Mouse (Mus musculus) spleen, adult 2 months (tissue): Measurements from ENCODE around the gene Vash2. TPM values are rescaled to one million over a fixed set of nuclear protein-coding genes. Genes with fewer than 3 reads are reported as not detected.
"Not testable (repeated sequence)": the region's sequence is repeated elsewhere in the genome, so short reads cannot be mapped to it uniquely, and the experiment has no call there.

ENCODE experiments used
- DNase-seq, 2 experiments: peaks; one replicate each; pipeline versions ENCODE4 v3.0.0 to v3.0.0-alpha.2; 2012 to 2021; ENCODE audit warnings: low spot score in 2 of 2, low read depth in 1 of 2
- H3K27ac ChIP-seq: fragments of 200-500 bp; 2 replicates; pipeline ENCODE4 v1.5.1; 2012; ENCODE audit warnings: low read length, inconsistent platforms; ENCODE audit not compliant: insufficient read depth
- H3K27me3 ChIP-seq: fragments of 200-500 bp; 2 replicates; pipeline ENCODE4 v1.6.1; 2012; ENCODE audit warnings: mild to moderate bottlenecking, moderate library complexity, low read length, inconsistent platforms; ENCODE audit not compliant: control insufficient read depth, insufficient read depth
- H3K36me3 ChIP-seq: fragments of 200-500 bp; 2 replicates; pipeline ENCODE4 v1.6.1; 2012; ENCODE audit warnings: mild to moderate bottlenecking, low read length, inconsistent platforms; ENCODE audit not compliant: control insufficient read depth, insufficient read depth
- H3K4me1 ChIP-seq: fragments of 200-500 bp; 2 replicates; pipeline ENCODE4 v1.6.1; 2011; ENCODE audit warnings: inconsistent platforms; ENCODE audit not compliant: control insufficient read depth, insufficient read depth, insufficient read length
- H3K4me3 ChIP-seq: fragments of 200-500 bp; 2 replicates; pipeline ENCODE4 v1.5.1; 2011; ENCODE audit warnings: mild to moderate bottlenecking, inconsistent platforms; ENCODE audit not compliant: insufficient read depth, insufficient read length; ENCODE audit errors: extremely low read depth
- CTCF ChIP-seq: fragments of 200-500 bp; IDR thresholded peaks from 2 replicates; pipeline ENCODE4 v1.5.1; 2011; ENCODE audit warnings: mild to moderate bottlenecking, inconsistent platforms; ENCODE audit not compliant: insufficient read depth, insufficient read length, insufficient replicate concordance; ENCODE audit errors: extremely low read depth
- POLR2A ChIP-seq: fragments of 200-500 bp; IDR thresholded peaks from 2 replicates; pipeline ENCODE4 v1.6.1; 2011; ENCODE audit warnings: low read depth, low read length, inconsistent platforms
- WGBS: fragments of 180-500 bp; shearing (Covaris S2); methylation state at CpG from one replicate; pipeline ENCODE4 v1.1.7; 2018; 5-methylcytosine and 5-hydroxymethylcytosine counted together
- polyA plus RNA-seq: library from polyadenylated mRNA; depleted of rRNA; stranded (reverse); fragments of >200 nt; gene quantifications from 2 replicates; pipeline ENCODE4 v1.2.3, GENCODE M21; 2012; rRNA removed

The Vash2 gene
- 0.56 and 1.2 TPM in 2 replicates for polyA plus RNA-seq

- peak in 1 of 2 experiments; percentile 31 for DNase-seq
- H3K27ac ChIP-seq, result no peak within 1 kb of the TSS
- H3K36me3 ChIP-seq, result no peaks in the 10 kb centered on the region
- TF ChIP-seq CTCF (no peak), POLR2A (no peak)
- H3K4me1 ChIP-seq, result peaks cover 16% of the 10 kb centered on the region
- peak within 1 kb of the TSS; percentile 52 for H3K4me3 ChIP-seq
- H3K27me3 ChIP-seq, result peaks cover 16% of the 10 kb centered on the region
- under 1% methylated on average over 37 of the region's 38 CpGs for WGBS
Observed at GRCm38 (mm10) chr1:190979100-190979563, at the start of gene Vash2. TSS of gene Vash2 (minus strand) at chr1:190979296.

GRCm38 (mm10) chr1:191026021-191026713 is 47.1 kb upstream of the Vash2 start, which contains the start of gene Flvcr1:
TSS of gene Flvcr1 (minus strand) at chr1:191026158.
- TF ChIP-seq POLR2A (peak; percentile 78), CTCF (no peak)
- peak within 1 kb of the TSS; percentile 57 for H3K4me3 ChIP-seq
- WGBS, result under 1% methylated on average over 50 of the region's 50 CpGs
- H3K36me3 ChIP-seq, result no peaks in the 10 kb centered on the region
- peak within 1 kb of the TSS; percentile 75 for H3K27ac ChIP-seq
- peaks cover 6% of the 10 kb centered on the region for H3K4me1 ChIP-seq
- DNase-seq, result peak; percentile 97 to 98
- no peaks in the 10 kb centered on the region for H3K27me3 ChIP-seq

- 8% methylated on average over 69 of the region's 69 CpGs for WGBS
- H3K4me1 ChIP-seq, result peaks cover 6% of the 10 kb centered on the region
- TF ChIP-seq CTCF, result no peak
- TF ChIP-seq POLR2A, result no peak
- no peaks in the 10 kb centered on the region for H3K27me3 ChIP-seq
- peak overlapping the region; percentile 9; the same call in 1 of the 2 replicates for H3K27ac ChIP-seq
- H3K36me3 ChIP-seq, result no peaks in the 10 kb centered on the region
- peak overlapping the region; percentile 53 for H3K4me3 ChIP-seq
- peak in 1 of 2 experiments; percentile 17 for DNase-seq
Observed at GRCm38 (mm10) chr1:191025016-191026012, 46.2 kb upstream of the Vash2 start.

GRCm38 (mm10) chr1:191023806-191024205 is 44.7 kb upstream of the Vash2 start:
- not testable (repeated sequence) for H3K36me3 ChIP-seq, H3K27ac ChIP-seq, H3K4me1 ChIP-seq, H3K27me3 ChIP-seq, H3K4me3 ChIP-seq, DNase-seq
- WGBS, result 91% methylated on average over 6 of the region's 6 CpGs

- TF ChIP-seq POLR2A (no peak), CTCF (no peak)
Observed at GRCm38 (mm10) chr1:191023140-191023539, 44.0 kb upstream of the Vash2 start.

GRCm38 (mm10) chr1:191021016-191021415 is 41.9 kb upstream of the Vash2 start:
- TF ChIP-seq CTCF (no peak), POLR2A (no peak)
- Histone ChIP-seq H3K27ac (no peak overlapping the region), H3K36me3 (peaks cover 1% of the 10 kb centered on the region; the same call in 1 of the 2 replicates), H3K4me1 (peaks cover 6% of the 10 kb centered on the region), H3K27me3 (no peaks in the 10 kb centered on the region), H3K4me3 (no peak overlapping the region)
- 89% methylated on average over 7 of the region's 7 CpGs for WGBS
- no peak for DNase-seq

More at GRCm38 (mm10) chr1:191023140-191023539, 44.0 kb upstream of the Vash2 start:
- 56% methylated on average over 2 of the region's 2 CpGs for WGBS
- no peak overlapping the region for H3K27ac ChIP-seq
- H3K4me3 ChIP-seq, result no peak overlapping the region
- H3K4me1 ChIP-seq, result peaks cover 6% of the 10 kb centered on the region
- H3K27me3 ChIP-seq, result no peaks in the 10 kb centered on the region
- no peak for DNase-seq
- H3K36me3 ChIP-seq, result peaks cover 1% of the 10 kb centered on the region; the same call in 1 of the 2 replicates
